Mouse (Mus musculus) liver, embryonic 11.5 days (tissue): Measurements from ENCODE around the gene Pick1. TPM values are rescaled to one million over a fixed set of nuclear protein-coding genes. Genes with fewer than 3 reads are reported as not detected.

Experiments used
- ATAC-seq: fragments of 200-750 bp; cut with Nextera tagmentation; replicated peaks from 2 replicates; pipeline ENCODE4 v1.8.0; 2017; ENCODE audit warnings: moderate number of reproducible peaks, mild to moderate bottlenecking, moderate TSS enrichment, moderate library complexity; ENCODE audit not compliant: low FRiP score
- DNase-seq: peaks from one replicate; pipeline ENCODE4 v3.0.0-alpha.2; 2017; ENCODE audit warnings: low spot score
- H3K27ac ChIP-seq: fragments of 300-500 bp; sonication (generic); 2 replicates; pipeline ENCODE4 v1.5.1; 2014; ENCODE audit warnings: mild to moderate bottlenecking, low read depth, low read length, control low read depth
- H3K27me3 ChIP-seq: fragments of 300-500 bp; sonication (generic); replicated peaks from 2 replicates; pipeline ENCODE4 v1.6.1; 2014; ENCODE audit warnings: low read length, mixed read lengths; ENCODE audit not compliant: control insufficient read depth, insufficient read depth
- H3K36me3 ChIP-seq: fragments of 300-500 bp; sonication (generic); 2 replicates; pipeline ENCODE4 v1.6.1; 2014; ENCODE audit warnings: mild to moderate bottlenecking, low read length, moderate library complexity, mixed read lengths; ENCODE audit not compliant: control insufficient read depth, insufficient read depth
- H3K4me1 ChIP-seq: fragments of 300-500 bp; sonication (generic); replicated peaks from 2 replicates; pipeline ENCODE4 v1.6.1; 2014; ENCODE audit warnings: low read length, mixed read lengths; ENCODE audit not compliant: control insufficient read depth, insufficient read depth
- H3K4me2 ChIP-seq: fragments of 300-500 bp; sonication (generic); 2 replicates; pipeline ENCODE4 v1.6.1; 2014; ENCODE audit warnings: mild to moderate bottlenecking, control low read depth, moderate library complexity
- H3K4me3 ChIP-seq: fragments of 300-500 bp; sonication (generic); 2 replicates; pipeline ENCODE4 v1.5.1; 2014; ENCODE audit warnings: low read depth, low read length, control low read depth
- H3K9ac ChIP-seq: fragments of 300-500 bp; sonication (generic); 2 replicates; pipeline ENCODE4 v1.6.1; 2014; ENCODE audit warnings: low read depth, low read length, control low read depth
- H3K9me3 ChIP-seq: fragments of 300-500 bp; sonication (generic); 2 replicates; pipeline ENCODE4 v1.6.1; 2016; ENCODE audit warnings: low read length, inconsistent platforms, mixed read lengths; ENCODE audit not compliant: control insufficient read depth
- WGBS: fragments of 180-500 bp; shearing (Covaris S2); extraction: QIAGEN DNeasy Blood & Tissue Kit; methylation state at CpG from one replicate; pipeline ENCODE4 v1.1.7; 2014; 5-methylcytosine and 5-hydroxymethylcytosine counted together
- polyA plus RNA-seq: library from polyadenylated mRNA; unstranded; fragments of >200 nt; fragmentation: Nextera tagmentation; extraction: Ambion mirVana; gene quantifications from 2 replicates; pipeline ENCODE4 v1.2.1, GENCODE M21; 2014

The Pick1 gene
- polyA plus RNA-seq, 1 experiment from 2014 or later, result 18.0 TPM

DNA sequence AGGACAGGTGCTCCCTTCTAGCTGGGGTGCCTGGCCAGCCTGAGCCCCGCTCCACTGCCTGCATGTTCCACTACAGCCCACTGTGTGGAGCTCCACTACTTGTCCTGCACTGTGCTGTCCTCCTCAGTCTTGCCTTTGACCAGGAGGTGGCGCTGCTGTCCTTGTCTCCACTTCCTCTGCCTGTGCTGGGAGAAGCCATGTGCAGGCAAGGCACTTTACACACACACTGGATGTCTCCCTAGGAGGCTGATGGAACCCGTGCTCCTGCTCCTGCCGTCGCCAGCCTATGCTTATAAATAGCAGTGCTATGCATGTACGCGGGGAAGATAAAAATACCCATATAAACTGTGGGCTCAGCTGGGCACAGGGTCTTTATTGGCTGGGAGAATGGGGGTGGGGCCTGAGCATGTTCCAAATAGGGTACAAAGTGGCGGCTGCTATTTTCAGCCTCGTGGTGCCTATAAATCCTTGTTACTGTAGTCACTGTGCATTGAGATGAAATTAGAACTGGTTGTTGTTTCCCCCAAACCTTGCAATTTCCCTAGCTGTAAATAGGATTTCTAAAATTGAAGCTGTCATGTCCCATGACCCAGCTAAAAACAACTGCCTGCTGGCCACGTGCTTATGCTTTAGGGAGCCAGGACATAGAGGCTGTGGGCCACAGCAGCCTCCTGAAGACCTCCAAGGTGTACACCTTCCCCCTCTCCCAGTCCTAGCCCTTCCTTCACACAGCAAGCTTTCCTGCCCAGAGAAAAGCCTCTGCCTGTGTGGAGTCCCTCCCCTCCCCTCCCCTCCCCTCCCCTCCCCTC lies 14.5 kb downstream of the Pick1 start:
- WGBS, result 21% methylated on average over 10 of the region's 10 CpGs
- H3K4me1 ChIP-seq, result peaks cover 4% of the 10 kb centered on the region
- peak overlapping the region; percentile 31; the same call in 1 of the 2 replicates for H3K9ac ChIP-seq
- no peak overlapping the region for H3K27ac ChIP-seq
- no peak overlapping the region for H3K4me2 ChIP-seq
- DNase-seq (peak; percentile 93), ATAC-seq (peak; percentile 96)
- H3K27me3 ChIP-seq, result no peaks in the 10 kb centered on the region
- H3K4me3 ChIP-seq, result no peak overlapping the region; the same call in 1 of the 2 replicates
- H3K9me3 ChIP-seq, result no peaks in the 10 kb centered on the region
- peaks cover 30% of the 10 kb centered on the region; the same call in 1 of the 2 replicates for H3K36me3 ChIP-seq

DNA sequence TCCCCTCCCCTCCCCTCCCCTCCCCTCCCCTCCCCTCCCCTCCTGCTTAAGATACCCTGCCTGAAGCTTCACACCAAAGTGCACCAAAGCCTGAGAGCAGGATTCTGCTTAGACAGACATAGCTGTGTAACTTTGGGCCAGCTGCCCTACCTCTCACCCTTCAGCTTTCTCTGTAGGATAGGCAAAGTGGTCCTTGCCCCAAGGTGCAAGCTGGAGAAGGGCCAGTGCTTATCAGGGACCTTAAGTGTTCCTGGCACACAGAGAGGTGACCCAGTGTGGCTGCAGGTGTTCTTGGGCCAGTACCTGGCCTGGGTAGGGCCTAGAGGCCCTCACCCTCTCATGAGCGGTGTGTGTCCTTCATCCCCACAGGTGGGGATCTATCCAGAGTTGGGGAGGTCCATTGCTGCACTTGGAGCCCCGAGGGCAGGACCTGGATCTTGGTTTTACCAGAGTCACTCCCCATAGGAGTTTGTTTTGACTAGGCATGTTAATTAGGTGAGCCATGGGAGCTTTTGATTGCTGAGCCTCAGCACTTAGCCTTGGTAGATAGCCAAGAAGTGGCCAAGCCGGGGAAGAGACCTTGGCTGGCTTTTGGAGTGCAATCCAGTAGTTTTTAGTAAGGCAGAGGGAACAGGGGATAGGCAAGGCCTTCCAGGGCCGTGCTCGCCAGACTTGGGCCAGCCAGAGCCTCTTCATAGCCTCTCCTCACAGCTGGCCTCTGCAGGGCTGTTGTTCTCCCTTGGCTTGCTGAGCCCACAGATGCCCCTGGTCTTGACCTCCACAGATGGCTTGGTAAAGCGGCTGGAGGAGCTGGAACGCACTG lies 15.3 kb downstream of the Pick1 start:
- H3K9ac ChIP-seq, result no peak overlapping the region
- ATAC-seq, result no peak

DNA sequence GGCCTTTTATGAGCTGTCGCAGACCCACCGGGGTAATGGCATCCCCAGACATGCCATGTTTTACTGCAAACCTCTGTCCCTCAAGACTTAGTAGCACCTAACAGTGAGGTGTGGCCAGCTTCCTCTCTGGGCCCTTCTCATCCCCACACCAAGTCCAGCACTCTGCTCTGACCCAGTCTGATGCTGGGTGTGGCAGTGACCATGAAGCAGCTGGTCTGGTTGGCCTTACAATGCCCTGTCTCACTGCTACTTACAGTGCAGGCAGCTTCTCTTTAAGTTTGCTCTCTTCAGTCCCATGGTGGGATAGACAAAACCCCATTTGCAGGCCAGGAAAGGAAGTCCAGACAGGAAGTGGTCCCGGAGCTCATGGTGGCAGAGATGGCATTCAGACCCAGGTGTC lies 16.3 kb downstream of the Pick1 start:
- H3K27ac ChIP-seq, result no peak overlapping the region
- H3K9me3 ChIP-seq, result no peaks in the 10 kb centered on the region
- H3K4me1 ChIP-seq, result peaks cover 4% of the 10 kb centered on the region
- WGBS, result 79% methylated on average over 3 of the region's 3 CpGs
- peaks cover 6% of the 10 kb centered on the region; the same call in 1 of the 2 replicates for H3K27me3 ChIP-seq
- DNase-seq (no peak), ATAC-seq (no peak)
- H3K4me3 ChIP-seq, result no peak overlapping the region
- H3K36me3 ChIP-seq, result peaks cover 24% of the 10 kb centered on the region; the same call in 1 of the 2 replicates
- no peak overlapping the region for H3K9ac ChIP-seq
- H3K4me2 ChIP-seq, result no peak overlapping the region

More for the DNA sequence above, 15.3 kb downstream of the Pick1 start:
- Histone ChIP-seq H3K9me3 (no peaks in the 10 kb centered on the region), H3K27ac (no peak overlapping the region), H3K36me3 (peaks cover 30% of the 10 kb centered on the region; the same call in 1 of the 2 replicates), H3K4me1 (peaks cover 4% of the 10 kb centered on the region), H3K4me3 (no peak overlapping the region), H3K27me3 (no peaks in the 10 kb centered on the region), H3K4me2 (no peak overlapping the region)
- WGBS, result 80% methylated on average over 7 of the region's 7 CpGs
- DNase-seq, result no peak

DNA sequence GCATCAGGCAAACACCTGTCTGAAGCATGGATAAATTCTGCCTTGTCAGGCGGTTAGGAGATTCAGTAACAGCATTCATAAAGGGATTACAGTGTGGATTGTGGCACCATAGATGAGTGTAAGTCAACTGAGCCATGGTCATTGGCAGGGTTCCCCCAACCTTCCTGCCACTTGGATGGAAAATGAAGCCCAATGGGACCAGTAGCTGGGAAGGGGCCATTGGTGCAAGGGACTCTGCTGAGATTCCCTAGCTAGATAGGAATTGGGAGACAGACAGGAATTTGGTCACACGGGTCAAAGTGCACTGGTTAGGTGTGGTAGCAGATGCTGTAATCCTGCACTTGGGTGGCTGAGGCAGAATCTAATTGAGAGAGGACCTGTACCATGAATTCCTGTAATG lies 21.3 kb downstream of the Pick1 start:
- 70% methylated on average over 2 of the region's 2 CpGs for WGBS
- peaks cover 54% of the 10 kb centered on the region for H3K27me3 ChIP-seq

DNA sequence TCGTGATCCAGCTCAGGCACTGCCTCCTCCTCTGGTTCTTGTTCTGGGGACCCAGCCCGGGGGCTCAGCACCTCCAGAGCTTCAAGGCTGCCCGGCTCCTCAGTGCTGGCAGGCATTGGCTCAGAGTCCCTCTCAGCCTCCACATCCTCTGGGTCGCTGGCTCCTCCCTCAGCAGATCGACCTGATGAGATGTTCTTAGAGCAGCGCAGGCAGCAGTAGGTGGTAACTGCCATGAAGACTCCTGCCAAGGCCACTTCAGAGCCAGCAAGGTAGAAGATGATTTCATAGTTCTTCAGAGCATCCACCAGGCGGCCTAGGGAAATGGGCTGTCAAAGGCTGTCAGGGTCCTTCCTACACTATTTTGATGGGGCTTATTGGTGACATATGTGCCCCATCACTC lies 22.2 kb downstream of the Pick1 start:
- ATAC-seq, result no peak
- peaks cover 57% of the 10 kb centered on the region for H3K27me3 ChIP-seq

More for the DNA sequence above, 21.3 kb downstream of the Pick1 start:
- Histone ChIP-seq H3K36me3 (peaks cover 10% of the 10 kb centered on the region; the same call in 1 of the 2 replicates), H3K9ac (no peak overlapping the region), H3K9me3 (no peaks in the 10 kb centered on the region), H3K4me3 (no peak overlapping the region), H3K4me1 (peaks cover 10% of the 10 kb centered on the region), H3K4me2 (no peak overlapping the region), H3K27ac (no peak overlapping the region)
- no peak for ATAC-seq
- DNase-seq, result no peak

DNA sequence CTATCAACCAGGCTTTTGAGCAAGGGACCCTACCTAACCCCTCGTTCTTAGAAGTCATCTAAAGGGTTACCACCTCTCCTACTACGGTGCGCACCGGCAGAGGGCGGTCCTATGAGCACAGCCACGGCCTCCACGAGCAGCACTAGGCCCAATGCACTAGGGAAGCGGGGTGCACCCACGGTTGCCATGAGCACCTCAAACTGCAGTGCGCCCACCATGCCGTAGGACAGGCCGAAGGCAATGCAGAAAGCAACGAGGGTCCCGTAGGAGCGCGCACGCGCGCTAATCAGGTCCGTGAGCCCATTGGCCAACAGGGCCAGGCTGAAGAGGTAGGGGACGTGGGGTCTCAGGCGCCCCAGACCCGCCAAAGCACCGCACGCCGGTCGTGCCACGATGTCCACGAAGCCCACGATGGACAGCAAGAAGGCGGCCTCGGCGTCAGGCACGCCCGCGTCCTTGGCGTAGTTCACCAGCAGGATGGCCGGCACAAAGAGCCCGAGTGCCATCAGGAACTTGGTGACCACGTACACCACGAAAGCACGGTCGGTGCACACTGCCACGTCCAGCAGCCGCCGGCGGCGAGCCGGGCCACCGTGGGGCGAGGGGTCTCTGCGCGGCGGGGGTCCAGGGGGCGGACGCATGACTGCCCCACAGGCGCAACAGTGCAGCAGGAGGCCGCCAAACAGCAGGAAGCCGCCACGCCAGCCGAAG lies 23.0 kb downstream of the Pick1 start:
- Histone ChIP-seq H3K27me3 (peaks cover 57% of the 10 kb centered on the region), H3K9ac (peak overlapping the region; percentile 34; the same call in 1 of the 2 replicates), H3K9me3 (no peaks in the 10 kb centered on the region), H3K4me3 (peak overlapping the region; percentile 39), H3K4me2 (peak overlapping the region; percentile 70), H3K27ac (no peak overlapping the region), H3K4me1 (peaks cover 10% of the 10 kb centered on the region), H3K36me3 (peaks cover 2% of the 10 kb centered on the region; the same call in 1 of the 2 replicates)
- 5% methylated on average over 61 of the region's 61 CpGs for WGBS
- DNase-seq, result no peak
- ATAC-seq, result no peak

More for the DNA sequence above, 22.2 kb downstream of the Pick1 start:
- 45% methylated on average over 7 of the region's 7 CpGs for WGBS
- Histone ChIP-seq H3K4me3 (no peak overlapping the region), H3K27ac (no peak overlapping the region), H3K9me3 (no peaks in the 10 kb centered on the region), H3K9ac (no peak overlapping the region), H3K36me3 (peaks cover 5% of the 10 kb centered on the region; the same call in 1 of the 2 replicates), H3K4me1 (peaks cover 10% of the 10 kb centered on the region), H3K4me2 (no peak overlapping the region)
- DNase-seq, result no peak

DNA sequence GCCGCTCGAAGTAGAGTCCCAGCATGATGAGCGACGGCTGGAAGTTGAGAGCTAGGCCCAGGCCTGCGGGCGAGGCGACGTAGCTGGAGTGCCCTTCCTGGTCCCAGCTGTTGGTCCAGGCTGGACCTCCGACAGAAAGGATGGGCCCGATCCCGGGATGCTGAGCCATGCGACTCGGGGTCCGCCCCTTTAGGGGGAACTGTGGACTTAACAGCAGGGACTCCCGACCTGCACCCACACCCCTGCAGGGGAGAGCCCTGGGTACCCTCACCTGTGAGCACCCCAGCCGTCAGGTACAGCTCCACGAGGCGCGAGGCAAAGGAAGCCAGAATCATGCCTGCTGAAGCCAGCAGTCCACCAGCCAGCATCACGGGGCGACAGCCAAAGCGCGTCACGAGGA lies 23.6 kb downstream of the Pick1 start:
- peaks cover 57% of the 10 kb centered on the region for H3K27me3 ChIP-seq
- ATAC-seq, result no peak

DNA sequence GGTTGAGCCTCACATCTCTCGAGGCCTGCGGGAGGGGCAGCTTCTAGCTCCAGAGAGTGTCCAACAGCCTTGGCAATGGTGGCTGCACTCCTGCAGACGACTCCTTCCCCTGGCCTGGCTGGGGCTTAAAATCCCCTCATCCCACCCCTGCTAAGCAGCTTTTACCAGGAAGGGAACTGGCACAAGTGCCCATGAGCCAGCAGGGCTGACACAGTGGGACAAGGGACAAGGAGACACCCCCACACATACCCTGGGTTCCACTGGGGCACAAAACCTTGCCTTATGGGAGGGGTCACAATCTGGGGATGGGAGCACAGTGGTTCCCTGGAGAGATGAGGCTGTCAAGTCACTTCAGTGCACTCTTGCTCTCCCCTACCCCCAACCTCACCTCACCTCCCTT lies 25.7 kb downstream of the Pick1 start, which contains the start of gene Slc16a8:
Gene Slc16a8 (minus strand): TSS at position 101 of the 400 bp plus-strand sequence.
- no peak within 1 kb of the TSS for H3K27ac ChIP-seq
- no peaks in the 10 kb centered on the region for H3K9me3 ChIP-seq
- no peak within 1 kb of the TSS for H3K4me3 ChIP-seq
- peaks cover 75% of the 10 kb centered on the region for H3K27me3 ChIP-seq
- 39% methylated on average over 3 of the region's 3 CpGs for WGBS
- ATAC-seq (no peak), DNase-seq (no peak)
- H3K4me2 ChIP-seq, result no peak within 1 kb of the TSS
- H3K9ac ChIP-seq, result no peak within 1 kb of the TSS
- no peaks in the 10 kb centered on the region for H3K36me3 ChIP-seq
- peaks cover 10% of the 10 kb centered on the region for H3K4me1 ChIP-seq

More for the DNA sequence above, 23.6 kb downstream of the Pick1 start:
- DNase-seq, result no peak
- Histone ChIP-seq H3K9me3 (no peaks in the 10 kb centered on the region), H3K9ac (0 out of 2 replicates have a peak overlapping the region, but pooled peaks have one; percentile 34), H3K4me1 (peaks cover 10% of the 10 kb centered on the region), H3K4me2 (peak overlapping the region; percentile 70), H3K4me3 (peak overlapping the region; percentile 39), H3K36me3 (peaks cover 2% of the 10 kb centered on the region; the same call in 1 of the 2 replicates), H3K27ac (no peak overlapping the region)
- WGBS, result 27% methylated on average over 24 of the region's 24 CpGs
